Mouse (Mus musculus): ENCODE results near the gene Apex2. TPM values are rescaled to one million over a fixed set of nuclear protein-coding genes. Genes with fewer than 3 reads are reported as not detected.
A peak's percentile ranks its signal among the peaks of the same experiment; 100 is the strongest.

Apex2 gene
- not detected in 2 replicates for polyA plus RNA-seq (2012; ENCODE audit: insufficient read depth, insufficient read length, low replicate concordance, missing spikeins)

DNA sequence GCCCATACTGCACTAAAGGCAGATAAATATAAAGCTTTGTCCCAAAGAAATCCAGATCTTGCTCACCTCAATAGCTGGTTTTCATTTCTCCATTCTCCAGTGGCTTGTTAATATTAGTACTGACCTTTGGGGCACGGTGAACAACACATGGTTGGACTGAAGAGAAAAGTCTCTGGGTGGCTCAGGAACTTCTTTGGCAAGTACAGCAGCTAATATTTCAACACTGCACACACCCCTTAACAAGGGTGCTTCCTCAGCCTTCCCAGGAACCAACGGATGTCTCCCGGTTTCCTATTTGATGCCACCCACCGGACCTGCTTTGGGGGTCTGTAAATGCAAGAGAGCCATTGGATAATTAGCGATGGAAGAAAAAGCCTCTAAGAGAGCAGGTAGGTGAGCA, at the start of gene Apex2:
TSS of gene Apex2 (minus strand) at position 173 of the 400 bp plus-strand sequence.
- Histone ChIP-seq H3K4me3 (ENCODE audit: insufficient read depth, low read depth, low read length) (no peak within 1 kb of the TSS), H3K27ac (ENCODE audit: insufficient read depth, low read depth, low read length) (no peak within 1 kb of the TSS), H3K4me1 (ENCODE audit: control insufficient read depth, insufficient read depth, low read length) (0 out of 2 replicates have a peak, but pooled peaks cover 3% of the 10 kb centered on the region)
- 80% methylated on average over 5 of the region's 5 CpGs for WGBS
- TF ChIP-seq POLR2A (IDR thresholded peaks at IDR 0.05; ENCODE audit: insufficient read depth, low read depth, low read length): no peak
- no peak for TF ChIP-seq CTCF (IDR thresholded peaks at IDR 0.05; ENCODE audit: insufficient read depth, low read depth, low read length)

DNA sequence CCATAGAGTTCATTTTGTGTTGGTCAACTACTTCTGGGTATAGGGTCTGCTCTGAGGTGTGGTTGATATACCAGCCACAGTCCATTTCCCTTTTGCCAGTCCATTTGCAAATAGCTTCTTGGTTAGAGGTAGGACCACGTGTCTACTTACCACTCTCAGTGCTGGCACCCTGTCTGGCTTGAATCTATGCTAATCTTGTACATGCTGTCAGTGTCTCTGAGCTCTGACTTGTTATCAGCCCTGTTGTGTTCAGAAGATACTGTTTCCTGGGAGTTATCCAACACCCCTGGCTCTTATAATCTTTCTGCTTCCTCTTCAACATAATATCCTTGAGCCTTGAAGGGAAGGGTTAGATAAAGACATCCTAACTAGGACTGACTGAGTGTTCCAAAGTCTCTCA, 46.8 kb upstream of the Apex2 start:
- Histone ChIP-seq H3K27ac (ENCODE audit: insufficient read depth, low read depth, low read length) (no peak overlapping the region), H3K4me1 (ENCODE audit: control insufficient read depth, insufficient read depth, low read length) (no peaks in the 10 kb centered on the region), H3K4me3 (ENCODE audit: insufficient read depth, low read depth, low read length) (no peak overlapping the region)
- 55% methylated on average over 1 of the region's 1 CpGs for WGBS
- TF ChIP-seq CTCF (IDR thresholded peaks at IDR 0.05; ENCODE audit: insufficient read depth, low read depth, low read length): no peak
- TF ChIP-seq POLR2A (IDR thresholded peaks at IDR 0.05; ENCODE audit: insufficient read depth, low read depth, low read length): no peak

DNA sequence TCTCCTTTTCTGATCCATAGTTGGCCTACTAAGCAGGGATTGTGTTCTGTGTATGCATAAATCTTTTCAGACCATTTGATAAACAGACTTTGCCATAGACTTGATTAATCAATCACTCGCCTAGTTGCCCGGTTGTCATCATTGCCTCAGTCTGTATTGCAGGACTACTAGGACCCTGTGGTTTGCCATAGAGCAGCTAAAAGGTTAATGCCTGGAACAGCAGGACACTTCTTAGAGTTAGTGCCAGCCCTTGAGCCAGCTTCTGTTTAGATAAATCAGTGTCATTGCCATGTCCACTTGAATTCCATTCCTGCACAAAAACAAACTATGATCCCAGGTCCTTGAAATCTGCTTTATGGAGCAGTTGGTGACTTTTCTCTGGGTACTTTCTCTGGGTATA, 9.2 kb upstream of the Apex2 start:
- 66% methylated on average over 2 of the region's 2 CpGs for WGBS
- TF ChIP-seq POLR2A (IDR thresholded peaks at IDR 0.05; ENCODE audit: insufficient read depth, low read depth, low read length): no peak
- TF ChIP-seq CTCF (IDR thresholded peaks at IDR 0.05; ENCODE audit: insufficient read depth, low read depth, low read length): no peak
- no peaks in the 10 kb centered on the region for H3K4me1 ChIP-seq (ENCODE audit: control insufficient read depth, insufficient read depth, low read length)
- H3K27ac ChIP-seq (ENCODE audit: insufficient read depth, low read depth, low read length): no peak overlapping the region
- H3K4me3 ChIP-seq (ENCODE audit: insufficient read depth, low read depth, low read length): no peak overlapping the region

DNA sequence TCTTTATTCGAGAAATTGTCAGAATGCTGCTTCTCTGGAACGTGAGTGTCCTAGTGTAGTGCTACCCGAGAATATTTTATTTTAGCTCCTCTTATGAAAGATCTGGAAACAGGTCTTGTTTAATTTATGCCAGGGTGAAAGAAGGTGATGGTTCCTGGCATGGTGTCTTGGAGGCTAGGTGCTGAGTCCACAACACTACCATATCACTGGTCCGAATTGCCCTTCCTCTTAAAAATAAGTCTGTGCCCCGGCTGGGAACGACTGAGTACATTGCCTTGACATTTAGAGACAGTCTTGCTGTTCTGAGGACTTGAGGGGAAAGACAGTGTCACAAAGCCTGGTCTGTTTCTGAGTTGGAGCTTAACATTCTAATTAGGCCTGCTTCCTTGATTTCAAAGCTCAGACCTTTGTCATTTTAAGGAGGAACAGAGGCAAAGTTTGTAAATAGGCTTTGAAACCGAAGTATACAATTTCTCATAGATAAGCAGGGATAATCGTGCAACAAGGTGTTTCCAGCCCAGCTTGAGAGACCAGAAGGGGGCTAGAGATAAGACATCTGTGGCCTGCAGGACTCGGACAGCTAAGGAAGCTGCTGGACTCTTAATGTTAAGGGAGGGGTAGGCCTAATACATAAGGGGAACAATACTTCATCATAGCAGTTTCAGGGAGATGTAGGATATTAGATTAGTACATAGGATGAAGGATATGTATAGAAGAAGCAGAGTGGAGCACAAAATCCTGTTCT, 5.5 kb upstream of the Apex2 start:
- H3K4me3 ChIP-seq (ENCODE audit: insufficient read depth, low read depth, low read length): no peak overlapping the region
- TF ChIP-seq CTCF (IDR thresholded peaks at IDR 0.05; ENCODE audit: insufficient read depth, low read depth, low read length) (no peak), POLR2A (IDR thresholded peaks at IDR 0.05; ENCODE audit: insufficient read depth, low read depth, low read length) (no peak)
- no peak overlapping the region for H3K27ac ChIP-seq (ENCODE audit: insufficient read depth, low read depth, low read length)
- 64% methylated on average over 9 of the region's 9 CpGs for WGBS
- no peaks in the 10 kb centered on the region for H3K4me1 ChIP-seq (ENCODE audit: control insufficient read depth, insufficient read depth, low read length)

DNA sequence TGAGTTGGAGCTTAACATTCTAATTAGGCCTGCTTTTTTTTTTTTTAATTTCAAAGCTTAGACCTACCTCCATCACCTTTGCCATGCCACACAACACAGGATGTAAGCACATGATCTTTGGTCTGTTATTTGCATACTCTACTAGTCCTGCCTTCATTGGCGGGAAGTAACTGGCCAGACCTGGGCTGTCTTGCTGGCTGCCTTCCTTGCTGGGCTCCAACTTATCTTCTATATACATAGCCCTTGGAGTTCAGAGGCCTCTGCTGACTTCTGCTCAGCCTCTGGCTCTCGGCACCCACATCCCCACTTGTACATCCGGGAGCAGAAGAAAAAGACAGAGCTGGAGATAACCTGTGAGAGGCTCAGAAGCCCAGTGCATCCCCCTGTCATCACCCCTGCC, 4.5 kb upstream of the Apex2 start:
- no peak overlapping the region for H3K27ac ChIP-seq (ENCODE audit: insufficient read depth, low read depth, low read length)
- H3K4me1 ChIP-seq (ENCODE audit: control insufficient read depth, insufficient read depth, low read length): no peaks in the 10 kb centered on the region
- TF ChIP-seq POLR2A (IDR thresholded peaks at IDR 0.05; ENCODE audit: insufficient read depth, low read depth, low read length) (no peak), CTCF (IDR thresholded peaks at IDR 0.05; ENCODE audit: insufficient read depth, low read depth, low read length) (no peak)
- 90% methylated on average over 3 of the region's 3 CpGs for WGBS
- H3K4me3 ChIP-seq (ENCODE audit: insufficient read depth, low read depth, low read length): no peak overlapping the region

DNA sequence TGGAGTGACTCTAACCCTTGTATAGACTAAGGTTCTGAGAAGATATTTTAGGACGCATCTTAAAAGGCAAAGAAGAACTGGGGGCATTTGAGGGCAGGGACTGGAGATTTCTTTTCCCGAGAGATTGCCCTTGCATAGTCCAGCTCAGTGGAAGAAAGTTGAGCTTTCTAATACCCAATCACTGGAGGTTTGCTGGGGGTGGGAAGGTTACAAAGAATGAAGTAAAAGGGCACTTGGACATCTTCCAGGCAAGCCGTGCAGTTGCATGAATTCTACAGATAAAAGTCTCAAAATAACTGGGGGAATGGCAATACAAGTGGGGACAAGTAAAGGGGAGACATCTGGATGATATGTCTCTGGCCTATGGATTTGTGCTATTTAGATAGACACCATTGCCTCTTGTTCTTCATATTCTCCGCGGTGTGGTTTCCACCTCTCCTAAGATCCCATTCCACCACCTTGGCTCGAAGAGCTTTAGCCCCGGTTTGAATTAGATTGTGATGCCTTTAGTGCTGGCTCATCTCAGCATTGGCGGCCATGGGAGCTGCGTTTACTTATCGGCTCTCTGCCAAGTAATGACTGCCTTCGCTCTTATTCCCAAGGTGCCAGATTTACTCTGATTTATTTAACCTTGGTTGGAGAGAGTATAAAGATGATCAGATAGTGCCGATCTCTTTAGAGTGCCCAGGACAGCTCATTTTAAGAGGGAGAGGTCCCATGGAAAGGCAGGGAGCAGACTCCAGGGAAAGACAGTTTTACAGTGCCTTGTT, 3.8 kb upstream of the Apex2 start:
- 0 out of 2 replicates have a peak, but pooled peaks cover under 1% of the 10 kb centered on the region for H3K4me1 ChIP-seq (ENCODE audit: control insufficient read depth, insufficient read depth, low read length)
- no peak overlapping the region for H3K27ac ChIP-seq (ENCODE audit: insufficient read depth, low read depth, low read length)
- 78% methylated on average over 12 of the region's 12 CpGs for WGBS
- H3K4me3 ChIP-seq (ENCODE audit: insufficient read depth, low read depth, low read length): no peak overlapping the region
- TF ChIP-seq CTCF (IDR thresholded peaks at IDR 0.05; ENCODE audit: insufficient read depth, low read depth, low read length) (no peak), POLR2A (IDR thresholded peaks at IDR 0.05; ENCODE audit: insufficient read depth, low read depth, low read length) (no peak)

DNA sequence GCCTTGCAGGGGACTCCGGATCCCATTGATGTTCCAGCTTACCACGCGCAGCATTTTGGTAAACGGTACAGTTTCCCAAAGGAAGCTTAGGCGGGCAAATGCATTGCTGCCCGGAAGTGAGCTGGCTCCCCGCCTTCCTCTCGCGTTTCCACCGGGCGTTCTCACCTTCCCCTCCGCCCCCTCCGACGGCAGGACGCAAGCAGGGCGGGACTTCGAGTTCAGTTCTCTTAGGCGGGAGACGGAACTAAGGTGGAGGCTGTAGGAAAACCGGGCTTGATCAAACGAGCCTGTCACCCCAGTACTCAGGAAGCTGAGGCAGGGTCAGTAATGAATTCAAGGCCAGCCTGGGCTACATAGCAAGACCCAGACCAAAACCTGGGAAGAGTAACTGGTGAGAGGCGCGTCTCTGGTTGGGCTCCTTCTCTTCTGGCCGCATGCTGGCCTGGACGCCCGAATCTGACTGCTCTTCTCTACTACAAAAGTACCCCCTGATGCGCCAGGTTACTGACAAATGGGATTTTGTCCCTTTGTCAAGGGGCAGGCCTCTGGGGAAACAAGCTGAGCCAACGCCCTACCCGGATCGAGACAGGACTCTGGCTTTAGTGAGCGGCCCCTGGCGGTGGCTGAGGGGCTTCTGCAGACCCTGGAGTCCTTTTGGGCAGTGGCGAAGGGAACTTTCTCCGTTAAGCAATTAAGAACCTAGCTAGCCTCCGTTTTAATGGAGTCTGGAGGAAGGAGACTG, 1.5 kb downstream of the Apex2 start, which contains the start of gene Pfkfb1:
TSS of gene Pfkfb1 (plus strand) at position 207 of the 742 bp plus-strand sequence.
- TF ChIP-seq POLR2A (IDR thresholded peaks at IDR 0.05; ENCODE audit: insufficient read depth, low read depth, low read length): peak; percentile 20; the same call in 1 of the 2 replicates
- TF ChIP-seq CTCF (IDR thresholded peaks at IDR 0.05; ENCODE audit: insufficient read depth, low read depth, low read length): no peak

DNA sequence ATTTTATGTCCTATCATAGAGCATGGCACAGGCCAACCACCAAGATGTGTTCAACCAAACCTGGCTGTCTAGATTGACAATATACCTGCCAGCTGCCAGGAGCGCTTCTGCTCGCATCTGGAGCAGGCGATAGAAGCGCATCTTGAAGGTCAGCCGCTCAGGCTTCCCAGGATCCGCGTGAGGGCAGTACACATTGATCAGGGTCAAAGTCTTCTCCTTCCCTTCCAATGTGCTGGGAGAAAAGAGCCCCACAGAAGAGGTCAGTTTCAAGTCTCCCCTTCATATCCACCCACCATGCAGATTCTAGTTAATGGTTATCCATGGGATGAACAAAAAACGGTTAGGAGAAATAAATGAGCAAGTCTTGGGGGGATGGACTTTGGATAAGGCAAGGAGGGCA, 4.6 kb downstream of the Apex2 start:
- no peak overlapping the region for H3K4me3 ChIP-seq (ENCODE audit: insufficient read depth, low read depth, low read length)
- TF ChIP-seq CTCF (IDR thresholded peaks at IDR 0.05; ENCODE audit: insufficient read depth, low read depth, low read length) (no peak), POLR2A (IDR thresholded peaks at IDR 0.05; ENCODE audit: insufficient read depth, low read depth, low read length) (no peak)
- no peak overlapping the region for H3K27ac ChIP-seq (ENCODE audit: insufficient read depth, low read depth, low read length)
- WGBS: 94% methylated on average over 8 of the region's 8 CpGs
- 0 out of 2 replicates have a peak, but pooled peaks cover 3% of the 10 kb centered on the region for H3K4me1 ChIP-seq (ENCODE audit: control insufficient read depth, insufficient read depth, low read length)

More for the DNA sequence above, 1.5 kb downstream of the Apex2 start, which contains the start of gene Pfkfb1:
- WGBS: 10% methylated on average over 35 of the region's 35 CpGs
- Histone ChIP-seq H3K27ac (ENCODE audit: insufficient read depth, low read depth, low read length) (peak within 1 kb of the TSS; percentile 50; the same call in 1 of the 2 replicates), H3K4me1 (ENCODE audit: control insufficient read depth, insufficient read depth, low read length) (0 out of 2 replicates have a peak, but pooled peaks cover 3% of the 10 kb centered on the region), H3K4me3 (ENCODE audit: insufficient read depth, low read depth, low read length) (peak within 1 kb of the TSS; percentile 64)

Measured in olfactory bulb, adult 2 months (tissue).